Mouse (Mus musculus) small intestine, adult 2 months (tissue): ENCODE results near the gene Rgs8. TPM values are rescaled to one million over a fixed set of nuclear protein-coding genes. Genes with fewer than 3 reads are reported as not detected.

ENCODE experiments used
- H3K27ac ChIP-seq: fragments of 200-500 bp; 2 replicates; pipeline ENCODE4 v1.5.1; 2012; ENCODE audit warnings: low read depth, low read length, control low read depth, inconsistent platforms; ENCODE audit not compliant: insufficient read depth
- H3K27me3 ChIP-seq: fragments of 200-500 bp; 2 replicates; pipeline ENCODE4 v1.6.1; 2012; ENCODE audit warnings: mild to moderate bottlenecking, moderate library complexity, low read length, inconsistent platforms; ENCODE audit not compliant: control insufficient read depth, insufficient read depth
- H3K36me3 ChIP-seq: fragments of 200-500 bp; 2 replicates; pipeline ENCODE4 v1.6.1; 2012; ENCODE audit warnings: mild to moderate bottlenecking, low read length, control low read depth, inconsistent platforms; ENCODE audit not compliant: control insufficient read depth, insufficient read depth
- H3K4me1 ChIP-seq: fragments of 200-500 bp; 2 replicates; pipeline ENCODE4 v1.6.1; 2012; ENCODE audit warnings: low read length, inconsistent platforms, mixed read lengths; ENCODE audit not compliant: control insufficient read depth, insufficient read depth, insufficient read length
- H3K4me3 ChIP-seq: fragments of 200-500 bp; 2 replicates; pipeline ENCODE4 v1.5.1; 2012; ENCODE audit warnings: low read depth, mild to moderate bottlenecking, control low read depth, inconsistent platforms, low read length, moderate library complexity
- CTCF ChIP-seq: fragments of 200-500 bp; IDR thresholded peaks from 2 replicates; pipeline ENCODE4 v1.5.1; 2012; ENCODE audit warnings: low read depth, mild to moderate bottlenecking, control low read depth, inconsistent platforms, low read length, moderate library complexity, mixed read lengths; ENCODE audit not compliant: insufficient replicate concordance, insufficient read length; ENCODE audit errors: extremely low read depth
- POLR2A ChIP-seq: fragments of 200-500 bp; IDR thresholded peaks from 2 replicates; pipeline ENCODE4 v1.6.1; 2012; ENCODE audit warnings: low read depth, mild to moderate bottlenecking, control low read depth, inconsistent platforms, low read length, moderate library complexity
- WGBS: fragments of 180-500 bp; shearing (Covaris S2); methylation state at CpG from one replicate; pipeline ENCODE4 v1.1.7; 2018; 5-methylcytosine and 5-hydroxymethylcytosine counted together
- polyA plus RNA-seq: library from polyadenylated mRNA; depleted of rRNA; stranded (reverse); fragments of >200 nt; gene quantifications from 2 replicates; pipeline ENCODE4 v1.2.3, GENCODE M21; 2012

Gene Rgs8
- polyA plus RNA-seq, 1 experiment: 0.08 TPM

DNA sequence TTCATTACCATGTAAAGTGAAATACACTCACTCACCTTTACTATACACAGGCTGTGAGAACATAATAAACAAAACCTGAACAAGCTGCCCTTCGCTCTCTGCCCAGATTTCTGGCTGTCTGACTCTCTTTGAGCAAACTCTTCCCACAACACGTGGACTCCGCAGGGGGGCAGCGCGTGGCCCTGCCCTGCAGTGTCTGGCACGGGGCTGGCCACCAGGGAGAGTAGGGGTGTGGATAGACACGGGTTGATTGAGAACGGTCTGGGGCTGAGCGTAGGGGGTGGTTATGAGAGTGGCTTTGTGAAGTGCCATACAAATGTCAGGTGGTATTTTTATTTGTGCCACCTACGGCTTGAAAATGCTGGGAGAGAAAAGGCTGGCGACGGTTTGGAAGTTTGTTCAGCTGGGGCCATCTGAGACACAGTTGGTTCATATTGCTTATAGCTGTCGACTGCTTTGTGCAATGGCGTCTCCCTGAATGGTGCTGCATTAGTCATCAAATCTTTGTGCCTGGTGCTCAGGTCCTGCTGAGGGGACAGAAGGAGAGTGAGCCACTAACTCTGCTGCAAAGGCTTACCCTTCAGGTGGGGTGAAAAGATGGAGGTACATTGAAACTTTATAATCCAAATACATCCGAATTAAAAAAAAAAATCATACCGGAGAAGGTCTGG lies 44.9 kb downstream of the Rgs8 start:
- no peak overlapping the region for H3K27ac ChIP-seq
- WGBS: 79% methylated on average over 16 of the region's 16 CpGs
- no peaks in the 10 kb centered on the region for H3K4me1 ChIP-seq
- no peak overlapping the region for H3K4me3 ChIP-seq
- H3K36me3 ChIP-seq: no peaks in the 10 kb centered on the region
- H3K27me3 ChIP-seq: no peaks in the 10 kb centered on the region
- TF ChIP-seq POLR2A (no peak), CTCF (no peak)

DNA sequence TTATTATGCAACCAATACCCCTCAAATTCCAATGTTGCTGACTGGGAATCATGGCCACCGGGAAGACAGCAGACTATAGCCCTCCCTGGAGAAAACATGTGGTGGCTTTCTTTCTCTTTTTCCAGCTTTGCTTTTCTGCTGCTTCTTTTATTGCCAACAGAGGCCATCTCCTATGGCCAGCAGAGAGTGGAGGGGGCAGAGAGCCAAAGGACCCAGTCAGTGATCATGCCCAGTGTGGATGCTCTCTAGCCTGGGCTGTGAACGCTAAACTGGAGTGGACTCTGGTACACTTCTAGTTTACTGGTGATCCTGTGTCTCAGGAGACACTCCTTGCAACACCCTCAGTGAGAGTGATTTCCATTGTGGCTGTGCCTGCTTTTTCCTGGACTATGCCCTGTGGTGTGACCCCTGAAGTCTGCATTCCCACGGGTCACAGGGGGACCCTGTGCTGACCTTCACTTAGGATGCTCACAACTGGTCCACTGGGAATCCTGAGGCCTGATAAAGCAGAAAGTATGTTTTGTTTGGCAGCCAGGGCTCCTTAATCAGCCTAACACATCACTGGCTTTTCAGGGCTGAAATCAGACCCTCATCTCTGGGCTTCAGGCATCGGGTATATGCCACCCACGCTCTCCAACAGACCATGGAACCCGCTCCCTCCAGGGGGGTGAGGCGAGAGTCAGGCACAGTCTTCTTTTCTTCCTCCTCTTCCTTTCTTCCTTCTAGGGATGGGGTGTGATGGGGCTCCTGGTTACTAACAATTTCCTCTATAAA lies 45.7 kb downstream of the Rgs8 start:
- Histone ChIP-seq H3K36me3 (no peaks in the 10 kb centered on the region), H3K27me3 (no peaks in the 10 kb centered on the region), H3K27ac (no peak overlapping the region), H3K4me3 (no peak overlapping the region), H3K4me1 (no peaks in the 10 kb centered on the region)
- no peak for TF ChIP-seq CTCF
- no peak for TF ChIP-seq POLR2A
- 78% methylated on average over 7 of the region's 7 CpGs for WGBS

DNA sequence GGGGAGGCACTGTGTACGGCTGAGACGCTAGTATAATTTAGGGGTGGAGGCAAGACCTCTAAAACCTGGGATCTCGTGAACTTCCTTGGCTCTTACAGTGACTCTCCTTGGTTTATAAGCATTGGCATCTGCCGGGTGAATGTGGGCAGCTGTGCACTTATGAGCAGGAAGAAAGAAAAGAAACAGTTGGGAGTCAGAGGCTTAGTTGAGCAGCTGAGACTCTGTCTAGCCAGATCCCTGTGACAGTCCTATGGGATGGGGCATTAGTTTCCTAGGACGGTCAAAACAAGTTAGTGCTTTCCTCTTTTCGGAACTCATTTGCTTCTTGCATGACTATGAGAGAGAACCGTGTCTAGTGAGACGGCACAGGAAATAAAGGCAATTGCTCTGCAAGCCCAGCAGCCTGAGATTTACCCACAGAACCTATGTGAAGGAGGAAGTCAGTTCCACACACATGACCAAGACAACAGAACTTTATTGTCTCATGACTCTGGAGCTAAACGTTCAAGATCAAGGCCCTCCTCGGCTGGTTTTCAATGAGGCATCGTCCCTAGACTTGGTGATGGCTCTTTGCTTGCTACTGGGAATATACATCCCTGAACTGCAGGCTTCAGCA lies 47.7 kb downstream of the Rgs8 start:
- Histone ChIP-seq H3K4me1 (no peaks in the 10 kb centered on the region), H3K4me3 (no peak overlapping the region), H3K27me3 (no peaks in the 10 kb centered on the region; the same call in 1 of the 2 replicates), H3K27ac (no peak overlapping the region), H3K36me3 (no peaks in the 10 kb centered on the region)
- TF ChIP-seq POLR2A: no peak
- no peak for TF ChIP-seq CTCF
- WGBS: 70% methylated on average over 11 of the region's 11 CpGs

DNA sequence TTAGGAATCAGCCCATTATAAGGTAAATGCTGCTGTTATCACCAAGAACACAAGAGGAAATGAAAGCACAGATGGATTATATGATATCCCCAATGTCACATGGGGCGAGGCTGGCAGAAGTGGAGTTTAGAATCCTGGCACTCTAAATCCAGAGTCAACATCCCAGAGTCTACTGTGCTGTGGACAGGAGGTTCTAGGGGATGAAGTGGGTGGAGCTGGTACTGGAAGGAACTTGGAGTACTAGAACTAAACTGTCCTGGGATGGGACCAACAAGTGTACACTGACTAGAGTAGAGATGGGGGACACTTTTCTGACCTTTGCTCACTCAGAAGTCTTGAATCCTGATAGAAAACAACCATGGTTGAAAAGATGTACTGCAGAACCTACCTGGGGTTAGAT lies 48.6 kb downstream of the Rgs8 start:
- Histone ChIP-seq H3K4me3 (no peak overlapping the region), H3K36me3 (no peaks in the 10 kb centered on the region), H3K4me1 (no peaks in the 10 kb centered on the region), H3K27ac (no peak overlapping the region), H3K27me3 (no peaks in the 10 kb centered on the region; the same call in 1 of the 2 replicates)
- 48% methylated on average over 1 of the region's 1 CpGs for WGBS
- no peak for TF ChIP-seq CTCF
- TF ChIP-seq POLR2A: no peak

DNA sequence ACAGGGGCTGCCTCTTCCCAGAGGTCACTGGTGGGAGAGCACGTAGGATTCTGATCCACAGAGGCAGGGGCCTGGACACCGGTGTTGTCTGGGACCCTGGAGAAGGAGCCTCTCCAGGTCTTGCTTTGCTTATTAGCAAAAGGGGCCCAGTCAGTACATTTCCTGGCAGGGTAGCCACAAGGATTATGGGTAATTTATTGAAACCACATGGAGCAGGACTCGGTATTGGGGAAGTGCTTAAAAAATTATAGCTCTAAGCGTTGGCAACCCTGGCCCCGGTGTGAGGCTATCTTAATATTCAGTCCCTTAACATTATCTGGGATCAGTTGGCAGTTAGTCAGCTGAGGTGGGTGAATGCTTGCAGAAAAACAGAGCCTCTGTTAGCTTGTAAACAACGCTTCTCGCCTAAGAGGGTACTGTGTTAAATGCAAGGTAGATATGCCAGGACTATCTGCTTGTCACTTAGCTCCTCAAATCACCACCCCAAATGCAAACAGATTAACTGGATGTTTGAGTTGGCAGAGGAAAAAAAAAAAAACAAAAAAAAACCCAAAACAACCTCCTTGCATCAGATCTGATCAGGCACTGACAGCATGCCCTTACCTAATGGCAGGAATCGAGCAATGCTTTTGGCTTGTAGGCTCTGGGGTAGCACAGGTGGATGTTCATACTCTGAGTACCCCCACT lies 49.5 kb downstream of the Rgs8 start:
- Histone ChIP-seq H3K36me3 (no peaks in the 10 kb centered on the region), H3K4me3 (no peak overlapping the region), H3K27me3 (no peaks in the 10 kb centered on the region; the same call in 1 of the 2 replicates), H3K27ac (no peak overlapping the region), H3K4me1 (no peaks in the 10 kb centered on the region)
- TF ChIP-seq POLR2A: no peak
- 61% methylated on average over 8 of the region's 8 CpGs for WGBS

DNA sequence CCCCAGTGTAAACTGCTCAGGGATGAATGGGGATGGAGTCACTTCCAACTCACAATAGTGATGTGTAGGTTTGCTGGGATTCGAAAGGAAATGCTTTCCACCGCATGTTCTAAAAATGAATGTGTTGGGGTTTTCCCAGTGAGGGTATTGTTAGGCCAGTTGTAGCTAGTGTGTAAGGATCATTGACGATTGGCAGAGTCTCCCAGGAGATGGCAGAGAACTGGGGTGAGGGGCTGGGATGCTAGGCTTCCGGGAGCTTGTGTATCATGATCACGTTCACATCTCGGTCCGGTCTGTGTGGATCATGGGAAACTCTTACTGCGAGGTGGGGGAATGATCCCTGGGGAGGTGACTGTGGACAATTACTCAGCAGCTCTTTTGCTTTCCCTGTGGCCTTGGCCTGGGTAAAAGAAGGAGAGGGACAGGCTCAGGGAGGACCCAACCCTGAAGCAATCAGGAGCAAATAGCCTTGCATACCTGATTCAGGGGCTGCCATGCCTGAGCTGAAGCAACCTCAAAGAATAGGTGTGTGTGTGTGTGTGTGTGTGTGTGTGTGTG lies 50.1 kb downstream of the Rgs8 start:
- Histone ChIP-seq H3K27ac (no peak overlapping the region), H3K4me1 (no peaks in the 10 kb centered on the region), H3K27me3 (no peaks in the 10 kb centered on the region; the same call in 1 of the 2 replicates), H3K36me3 (no peaks in the 10 kb centered on the region), H3K4me3 (no peak overlapping the region)
- WGBS: 68% methylated on average over 8 of the region's 8 CpGs
- TF ChIP-seq CTCF: no peak
- no peak for TF ChIP-seq POLR2A
